Comparison of ENCODE assay signal across 8 mouse cellular contexts in genomic region chr4:150048478-150049156, GRCm38 (mm10). TPM values are rescaled to one million over a fixed set of nuclear protein-coding genes. Genes with fewer than 3 reads are reported as not detected.
DNase-seq lines count a peak whose midpoint lies in the region; ATAC-seq and TF ChIP-seq lines count a peak whose summit lies in the region.

No protein-coding gene starts in this region.

- under 1% methylated on average over 49 of the region's 49 CpGs for WGBS in heart, embryonic 13.5 days
- 1% methylated on average over 49 of the region's 49 CpGs for WGBS in limb, embryonic 10.5 days
- WGBS in midbrain, postnatal 0 days, result 3% methylated on average over 40 of the region's 49 CpGs

- no peaks in the 10 kb centered on the region for H3K9me3 ChIP-seq in erythroblast, embryonic 14.5 days (ENCODE audit: control insufficient read depth, low read length)
- no peaks in the 10 kb centered on the region for H3K9me3 ChIP-seq in heart, embryonic 13.5 days
- H3K9me3 ChIP-seq in limb, embryonic 10.5 days (replicated peaks), result no peaks in the 10 kb centered on the region
- H3K9me3 ChIP-seq in midbrain, postnatal 0 days (ENCODE audit: low read length), result no peaks in the 10 kb centered on the region

- no peak for TF ChIP-seq CTCF in midbrain, postnatal 0 days (IDR thresholded peaks at IDR 0.05)

- H3K4me3 ChIP-seq in erythroblast, embryonic 14.5 days (replicated peaks), result peak overlapping the region; percentile 29
- peak overlapping the region; percentile 65 for H3K4me3 ChIP-seq in heart, embryonic 13.5 days
- peak overlapping the region; percentile 58 for H3K4me3 ChIP-seq in limb, embryonic 10.5 days
- H3K4me3 ChIP-seq in midbrain, postnatal 0 days (ENCODE audit: low read depth, low read length), result peak overlapping the region; percentile 44

- ATAC-seq in erythroblast, adult 5-6 weeks (replicated peaks; ENCODE audit: low FRiP score, poor library complexity, severe bottlenecking), result no peak
- no peak for ATAC-seq in heart, embryonic 13.5 days (ENCODE audit: extremely low read depth, insufficient number of reproducible peaks, low FRiP score, low TSS enrichment)
- ATAC-seq in midbrain, postnatal 0 days (ENCODE audit: low FRiP score), result no peak
- ATAC-seq in cerebellum, adult (ENCODE audit: insufficient number of reproducible peaks, low FRiP score, low TSS enrichment), result no peak

- H3K4me1 ChIP-seq in erythroblast, embryonic 14.5 days (ENCODE audit: control insufficient read depth), result no peaks in the 10 kb centered on the region
- H3K4me1 ChIP-seq in heart, embryonic 13.5 days, result peaks cover 22% of the 10 kb centered on the region
- peaks cover 27% of the 10 kb centered on the region for H3K4me1 ChIP-seq in limb, embryonic 10.5 days
- H3K4me1 ChIP-seq in midbrain, postnatal 0 days (ENCODE audit: insufficient read depth, low read length), result peaks cover 15% of the 10 kb centered on the region

- H3K9ac ChIP-seq in heart, embryonic 13.5 days, result peak overlapping the region; percentile 79
- 0 out of 2 replicates have a peak overlapping the region, but pooled peaks have one; percentile 19 for H3K9ac ChIP-seq in midbrain, postnatal 0 days (replicated peaks; ENCODE audit: low read length, poor library complexity, severe bottlenecking)

- no peaks in the 10 kb centered on the region for H3K36me3 ChIP-seq in erythroblast, embryonic 14.5 days (ENCODE audit: control insufficient read depth)
- no peaks in the 10 kb centered on the region for H3K36me3 ChIP-seq in heart, embryonic 13.5 days
- H3K36me3 ChIP-seq in limb, embryonic 10.5 days, result no peaks in the 10 kb centered on the region
- H3K36me3 ChIP-seq in midbrain, postnatal 0 days (ENCODE audit: insufficient read depth, low read length), result no peaks in the 10 kb centered on the region

- peak overlapping the region; percentile 97 for H3K4me2 ChIP-seq in heart, embryonic 13.5 days
- peak overlapping the region; percentile 96 for H3K4me2 ChIP-seq in midbrain, postnatal 0 days (ENCODE audit: low read depth, low read length, poor library complexity, severe bottlenecking)

- peaks cover 46% of the 10 kb centered on the region for H3K27me3 ChIP-seq in erythroblast, embryonic 14.5 days (ENCODE audit: control insufficient read depth)
- H3K27me3 ChIP-seq in heart, embryonic 13.5 days (replicated peaks), result peaks cover 83% of the 10 kb centered on the region
- H3K27me3 ChIP-seq in limb, embryonic 10.5 days (ENCODE audit: low read depth, poor library complexity, severe bottlenecking), result peaks cover 77% of the 10 kb centered on the region
- H3K27me3 ChIP-seq in midbrain, postnatal 0 days (ENCODE audit: insufficient read depth, low read length), result peaks cover 26% of the 10 kb centered on the region

- H3K27ac ChIP-seq in heart, embryonic 13.5 days (replicated peaks), result no peak overlapping the region
- H3K27ac ChIP-seq in limb, embryonic 10.5 days, result peak overlapping the region; percentile 70
- no peak overlapping the region for H3K27ac ChIP-seq in midbrain, postnatal 0 days (ENCODE audit: low read depth, low read length)

- DNase-seq in adrenal gland, postnatal 14 days, result peak; percentile 50
- no peak for DNase-seq in limb, embryonic 10.5 days (ENCODE audit: low spot score)
- no peak for DNase-seq in midbrain, postnatal 0 days (ENCODE audit: low spot score)
- DNase-seq in cerebellum, adult 9-10 months, result no peak

RNA-seq across cellular contexts. Expression of gene Gpr157, which starts 38.5 kb away (rescaled TPM):
- 0.01 and 0.02 TPM in 2 replicates for polyA plus RNA-seq in erythroblast, embryonic 14.5 days (2012)
- total RNA-seq in erythroblast, adult 5-6 weeks (2015; ENCODE audit: low replicate concordance), result 0.19 and 2.1 TPM in 2 replicates
- total RNA-seq in erythroblast, adult 5-6 weeks (2017; ENCODE audit: low replicate concordance), result 0.43 and 0.98 TPM in 2 replicates
- 1.3 and 2.3 TPM in 2 replicates for total RNA-seq in adrenal gland, postnatal 14 days (2021)
- 2.6 and 2.7 TPM in 2 replicates for polyA plus RNA-seq in heart, embryonic 13.5 days (2015; fragmentation: Nextera tagmentation; extraction: Ambion mirVana)
- polyA plus RNA-seq in limb, embryonic 10.5 days (2016; fragmentation: Nextera tagmentation; extraction: Ambion mirVana), result 0.28 and 0.75 TPM in 2 replicates
- 4.4 TPM in 2 replicates for total RNA-seq in midbrain, postnatal 0 days (2014; rRNA removed)
- 0.47 and 0.49 TPM in 2 replicates for polyA plus RNA-seq in midbrain, postnatal 0 days (2015; fragmentation: Nextera tagmentation; extraction: Ambion mirVana)

RNA-seq across cellular contexts. Expression of gene H6pd, which starts 39.8 kb away (rescaled TPM):
- 0.03 and 0.06 TPM in 2 replicates for polyA plus RNA-seq in erythroblast, embryonic 14.5 days (2012)
- 4.8 and 6.5 TPM in 2 replicates for total RNA-seq in erythroblast, adult 5-6 weeks (2015; ENCODE audit: low replicate concordance)
- total RNA-seq in erythroblast, adult 5-6 weeks (2017; ENCODE audit: low replicate concordance), result 4.2 and 7.0 TPM in 2 replicates
- 115 and 132 TPM in 2 replicates for total RNA-seq in adrenal gland, postnatal 14 days (2021)
- 10.2 and 10.6 TPM in 2 replicates for polyA plus RNA-seq in heart, embryonic 13.5 days (2015; fragmentation: Nextera tagmentation; extraction: Ambion mirVana)
- polyA plus RNA-seq in limb, embryonic 10.5 days (2016; fragmentation: Nextera tagmentation; extraction: Ambion mirVana), result 4.5 and 5.6 TPM in 2 replicates
- 12.6 and 13.6 TPM in 2 replicates for total RNA-seq in midbrain, postnatal 0 days (2014; rRNA removed)
- polyA plus RNA-seq in midbrain, postnatal 0 days (2015; fragmentation: Nextera tagmentation; extraction: Ambion mirVana), result 3.2 and 3.7 TPM in 2 replicates
